ENCODE assay signal across 10 mouse cellular contexts in genomic region chr1:90026945-90027344, GRCm38 (mm10). TPM values are rescaled to one million over a fixed set of nuclear protein-coding genes. Genes with fewer than 3 reads are reported as not detected.
A peak's percentile ranks its signal among the peaks of the same experiment; 100 is the strongest.
DNase-seq lines count a peak whose midpoint lies in the region; ATAC-seq and TF ChIP-seq lines count a peak whose summit lies in the region.
"Had no signal": no experiment of that assay in that cellular context is flagged by ENCODE, and none has a peak within 500 bp of the region (broad histone marks: within the 10 kb centered on the region; RNA-seq: fewer than 3 reads in every experiment).

No protein-coding gene starts in this region.

- no peak overlapping the region for H3K4me3 ChIP-seq in gastrocnemius, adult 2 months
- no peak overlapping the region for H3K4me3 ChIP-seq in midbrain, postnatal 0 days (ENCODE audit: low read depth, low read length)
- H3K4me3 ChIP-seq in midbrain, embryonic 13.5 days (replicated peaks): no peak overlapping the region
- H3K4me3 ChIP-seq in bone marrow, adult 2 months (replicated peaks; ENCODE audit: control insufficient read depth, low read depth, low read length): no peak overlapping the region
- H3K4me3 ChIP-seq in liver, postnatal 0 days (ENCODE audit: low read depth, low read length): no peak overlapping the region
- H3K4me3 ChIP-seq: heart, embryonic 13.5 days had no signal

- no peak for ATAC-seq in midbrain, postnatal 0 days (ENCODE audit: low FRiP score)
- no peak for ATAC-seq in midbrain, embryonic 13.5 days
- ATAC-seq in liver, postnatal 0 days: no peak
- no peak for ATAC-seq in activated CD4-positive, CD25-positive, alpha-beta regulatory T cell, adult 4 months

- 21% methylated on average over 3 of the region's 3 CpGs for WGBS in midbrain, postnatal 0 days
- 26% methylated on average over 3 of the region's 3 CpGs for WGBS in midbrain, embryonic 13.5 days
- WGBS in bone marrow, adult 2 months: 6% methylated on average over 3 of the region's 3 CpGs
- WGBS in liver, postnatal 0 days (ENCODE audit: insufficient replicate concordance): 13% methylated on average over 3 of the region's 3 CpGs

- no peaks in the 10 kb centered on the region for H3K27me3 ChIP-seq in midbrain, postnatal 0 days (ENCODE audit: insufficient read depth, low read length)
- H3K27me3 ChIP-seq in midbrain, embryonic 13.5 days: no peaks in the 10 kb centered on the region
- H3K27me3 ChIP-seq in liver, postnatal 0 days (ENCODE audit: insufficient read depth, low read length): no peaks in the 10 kb centered on the region

- peak; percentile 61 for DNase-seq in gastrocnemius, adult 2 months
- DNase-seq in gastrocnemius, adult 8-10 months (ENCODE audit: low spot score in 2 of 2): no peak
- no peak for DNase-seq in midbrain, postnatal 0 days (ENCODE audit: low spot score)
- DNase-seq in liver, postnatal 0 days: no peak
- no peak for DNase-seq in thymus, postnatal 10 days (ENCODE audit: low spot score in 2 of 2)

- intact Hi-C loops in gastrocnemius, adult 2 months (cut with DNase I): no loop called here

- no peak for TF ChIP-seq EP300 in liver, postnatal 0 days (IDR thresholded peaks at IDR 0.05; ENCODE audit: low read depth)

- H3K36me3 ChIP-seq in midbrain, postnatal 0 days (ENCODE audit: insufficient read depth, low read length): no peaks in the 10 kb centered on the region
- H3K36me3 ChIP-seq in midbrain, embryonic 13.5 days: no peaks in the 10 kb centered on the region
- H3K36me3 ChIP-seq in liver, postnatal 0 days (replicated peaks; ENCODE audit: insufficient read depth, low read length): no peaks in the 10 kb centered on the region
- H3K36me3 ChIP-seq: heart, embryonic 13.5 days had no signal

- no peak overlapping the region for H3K27ac ChIP-seq in gastrocnemius, adult 2 months
- no peak overlapping the region for H3K27ac ChIP-seq in midbrain, postnatal 0 days (ENCODE audit: low read depth, low read length)
- H3K27ac ChIP-seq in midbrain, embryonic 13.5 days: no peak overlapping the region
- H3K27ac ChIP-seq in bone marrow, adult 2 months (ENCODE audit: control insufficient read depth, insufficient read depth, low read depth, low read length, poor library complexity): no peak overlapping the region
- no peak overlapping the region for H3K27ac ChIP-seq in liver, postnatal 0 days (ENCODE audit: low read depth)
- H3K27ac ChIP-seq: heart, embryonic 13.5 days; macrophage had no signal

- H3K9ac ChIP-seq in midbrain, postnatal 0 days (replicated peaks; ENCODE audit: low read length, poor library complexity, severe bottlenecking): no peak overlapping the region
- no peak overlapping the region for H3K9ac ChIP-seq in midbrain, embryonic 13.5 days (replicated peaks)
- H3K9ac ChIP-seq in liver, postnatal 0 days (replicated peaks): no peak overlapping the region
- H3K9ac ChIP-seq: heart, embryonic 13.5 days had no signal

- TF ChIP-seq POLR2A in bone marrow, adult 2 months (IDR thresholded peaks at IDR 0.05; ENCODE audit: borderline replicate concordance, control insufficient read depth, low read depth, low read length): no peak

- TF ChIP-seq CTCF in gastrocnemius, adult 2 months (IDR thresholded peaks at IDR 0.05): peak; percentile 73
- TF ChIP-seq CTCF in midbrain, postnatal 0 days (IDR thresholded peaks at IDR 0.05): peak; percentile 65
- peak; percentile 45; the same call in 1 of the 2 replicates for TF ChIP-seq CTCF in bone marrow, adult 2 months (IDR thresholded peaks at IDR 0.05; ENCODE audit: control insufficient read depth, insufficient read depth, low read length)
- TF ChIP-seq CTCF in liver, postnatal 0 days (IDR thresholded peaks at IDR 0.05; ENCODE audit: low read depth): peak; percentile 64

- H3K9me3 ChIP-seq in midbrain, postnatal 0 days (ENCODE audit: low read length): no peaks in the 10 kb centered on the region
- H3K9me3 ChIP-seq in midbrain, embryonic 13.5 days: no peaks in the 10 kb centered on the region
- H3K9me3 ChIP-seq in liver, postnatal 0 days (ENCODE audit: low read length): no peaks in the 10 kb centered on the region
- H3K9me3 ChIP-seq: heart, embryonic 13.5 days had no signal

- no peak overlapping the region for H3K4me2 ChIP-seq in midbrain, postnatal 0 days (ENCODE audit: low read depth, low read length, poor library complexity, severe bottlenecking)
- H3K4me2 ChIP-seq in midbrain, embryonic 13.5 days (replicated peaks): no peak overlapping the region
- H3K4me2 ChIP-seq in liver, postnatal 0 days (ENCODE audit: low read depth, low read length): no peak overlapping the region
- H3K4me2 ChIP-seq: heart, embryonic 13.5 days had no signal

- no peaks in the 10 kb centered on the region for H3K4me1 ChIP-seq in midbrain, postnatal 0 days (ENCODE audit: insufficient read depth, low read length)
- H3K4me1 ChIP-seq in midbrain, embryonic 13.5 days (replicated peaks): no peaks in the 10 kb centered on the region
- no peaks in the 10 kb centered on the region for H3K4me1 ChIP-seq in bone marrow, adult 2 months (ENCODE audit: control insufficient read depth, insufficient read depth, low read length)
- H3K4me1 ChIP-seq in liver, postnatal 0 days (ENCODE audit: insufficient read depth): no peaks in the 10 kb centered on the region

RNA-seq across cellular contexts. Expression of gene Asb18, which starts 12.5 kb away (rescaled TPM):
- 10 to 100 TPM; 18.0 to 39.9 TPM for total RNA-seq in gastrocnemius, adult 2 months (2021)
- 10 to 100 TPM; 20.8 to 25.7 (median 24.0) TPM for total RNA-seq in gastrocnemius, adult 8-10 months (2022)
- 0.61 and 1.6 TPM in 2 replicates for total RNA-seq in midbrain, postnatal 0 days (2014; rRNA removed)
- 0.28 and 0.39 TPM in 2 replicates for polyA plus RNA-seq in midbrain, postnatal 0 days (2015; fragmentation: Nextera tagmentation; extraction: Ambion mirVana)
- polyA plus RNA-seq in midbrain, embryonic 13.5 days (2015; fragmentation: Nextera tagmentation; extraction: Ambion mirVana): 0.34 and 0.37 TPM in 2 replicates
- polyA plus RNA-seq in bone marrow, adult 2 months (2011; ENCODE audit: insufficient read depth, insufficient read length, low replicate concordance, missing spikeins): not detected in 2 replicates
- polyA plus RNA-seq in liver, postnatal 0 days (2015; fragmentation: Nextera tagmentation; extraction: Ambion mirVana): not detected in 2 replicates
- polyA plus RNA-seq in activated CD4-positive, CD25-positive, alpha-beta regulatory T cell, adult 4 months (2017; shearing (Covaris generic)): not detected
- polyA plus RNA-seq: macrophage had no signal
